Mouse (Mus musculus) effector memory CD4-positive, alpha-beta T cell, adult 5 months (primary cell): ENCODE results near the gene Ptprq. TPM values are rescaled to one million over a fixed set of nuclear protein-coding genes. Genes with fewer than 3 reads are reported as not detected.

Experiments used
- polyA plus RNA-seq: library from polyadenylated mRNA; unstranded; fragments of 100-300 nt; shearing (Covaris generic); gene quantifications from one replicate; pipeline ENCODE4 v1.2.1, GENCODE M21; 2017

Gene Ptprq
- not detected for polyA plus RNA-seq

GRCm38 (mm10) chr10:107719806-107720205 is at the start of gene Ptprq:
TSS of gene Ptprq (minus strand) at chr10:107720051.

DNA sequence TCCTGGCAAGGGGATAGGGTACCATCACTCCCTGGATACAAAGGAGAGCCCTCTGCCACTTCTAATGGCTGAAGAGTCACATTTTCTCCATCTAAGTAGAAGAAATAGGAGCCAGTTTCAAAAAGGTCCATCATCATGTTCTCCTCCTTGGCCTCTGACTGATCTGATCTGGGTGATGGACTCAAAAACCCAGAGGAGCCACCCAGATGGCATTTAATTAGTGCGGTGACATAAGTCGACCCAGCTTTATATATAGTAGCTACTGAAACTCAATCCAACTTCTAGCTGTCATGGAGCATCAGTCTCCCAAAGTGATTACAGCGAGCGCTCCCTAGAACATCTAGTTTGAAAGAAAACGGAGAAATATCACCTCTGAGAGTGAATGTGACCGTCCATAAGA is 225.3 kb downstream of the Ptprq start, which contains the start of gene Myf6:
TSS of gene Myf6 (minus strand) at position 170 of the 400 bp plus-strand sequence.

DNA sequence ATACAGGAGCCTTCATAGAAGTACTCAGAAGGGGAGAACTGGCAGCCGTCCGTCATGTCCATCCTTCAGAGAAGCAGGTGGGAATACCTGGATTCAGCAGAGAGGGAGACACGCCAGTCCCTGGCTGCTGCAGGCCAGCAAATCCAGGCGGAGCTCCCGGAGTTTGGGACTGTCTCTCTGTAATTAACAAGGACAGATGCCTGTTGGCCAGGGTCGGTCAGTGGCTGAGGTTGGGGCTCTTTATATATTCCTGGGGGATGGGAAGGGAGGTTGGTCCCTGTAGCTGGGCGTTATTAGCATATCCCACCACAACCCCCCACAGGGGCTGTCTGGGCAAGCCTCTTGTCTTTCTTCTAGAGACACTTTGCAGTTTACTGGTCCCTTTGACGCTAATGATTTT is 234.0 kb downstream of the Ptprq start, which contains the start of gene Myf5:
TSS of gene Myf5 (minus strand) at position 265 of the 400 bp plus-strand sequence.

Other genes starting within 250 kb of the Ptprq start
- gene Myf5, start 233.9 kb downstream of the Ptprq start, polyA plus RNA-seq, result not detected
- not detected for gene Myf6, start 225.3 kb downstream of the Ptprq start, polyA plus RNA-seq
- gene Otogl, start 192.1 kb upstream of the Ptprq start, polyA plus RNA-seq, result 0.04 TPM